Mouse (Mus musculus) lung, postnatal 0 days (tissue): Measurements from ENCODE around the gene Lrp10. TPM values are rescaled to one million over a fixed set of nuclear protein-coding genes. Genes with fewer than 3 reads are reported as not detected.

ENCODE experiments used
- ATAC-seq: fragments of 200-750 bp; cut with Nextera tagmentation; 2 replicates; pipeline ENCODE4 v1.8.0; 2017; ENCODE audit warnings: moderate library complexity
- DNase-seq: peaks from one replicate; pipeline ENCODE4 v3.0.0-alpha.2; 2016; ENCODE audit warnings: low spot score
- H3K27ac ChIP-seq: fragments of 300-500 bp; sonication (generic); 2 replicates; pipeline ENCODE4 v1.5.1; 2014; ENCODE audit warnings: antibody characterized with exemption, mild to moderate bottlenecking, low read length, mixed read lengths
- H3K27me3 ChIP-seq: fragments of 300-500 bp; sonication (generic); replicated peaks from 2 replicates; pipeline ENCODE4 v1.6.1; 2014; ENCODE audit warnings: low read length, mixed read lengths; ENCODE audit not compliant: insufficient read depth
- H3K36me3 ChIP-seq: fragments of 300-500 bp; sonication (generic); 2 replicates; pipeline ENCODE4 v1.6.1; 2014; ENCODE audit warnings: low read length, mixed read lengths; ENCODE audit not compliant: insufficient read depth
- H3K4me1 ChIP-seq: fragments of 300-500 bp; sonication (generic); 2 replicates; pipeline ENCODE4 v1.6.1; 2014; ENCODE audit warnings: antibody characterized with exemption, low read depth, low read length, mixed read lengths; ENCODE audit not compliant: insufficient read depth
- H3K4me2 ChIP-seq: fragments of 300-500 bp; sonication (generic); replicated peaks from 2 replicates; pipeline ENCODE4 v1.6.1; 2014; ENCODE audit warnings: low read depth, mild to moderate bottlenecking, low read length, moderate library complexity, mixed read lengths
- H3K4me3 ChIP-seq: fragments of 300-500 bp; sonication (generic); 2 replicates; pipeline ENCODE4 v1.5.1; 2014; ENCODE audit warnings: low read depth, low read length
- H3K9ac ChIP-seq: fragments of 300-500 bp; sonication (generic); replicated peaks from 2 replicates; pipeline ENCODE4 v1.6.1; 2014; ENCODE audit warnings: low read depth, mild to moderate bottlenecking
- H3K9me3 ChIP-seq: fragments of 300-500 bp; sonication (generic); 2 replicates; pipeline ENCODE4 v1.6.1; 2016; ENCODE audit warnings: low read length, mixed read lengths
- CTCF ChIP-seq: IDR thresholded peaks from 2 replicates; pipeline ENCODE4 v1.5.1; 2016; ENCODE audit warnings: antibody characterized with exemption, mild to moderate bottlenecking
- EP300 ChIP-seq: IDR thresholded peaks from 2 replicates; pipeline ENCODE4 v1.6.1; 2016; ENCODE audit warnings: antibody characterized with exemption, mild to moderate bottlenecking, control low read depth
- WGBS: fragments of 180-500 bp; shearing (Covaris S2); extraction: QIAGEN DNeasy Blood & Tissue Kit; methylation state at CpG from one replicate; pipeline ENCODE4 v1.1.7; 2014; 5-methylcytosine and 5-hydroxymethylcytosine counted together
- polyA plus RNA-seq: library from polyadenylated mRNA; unstranded; fragments of >200 nt; fragmentation: Nextera tagmentation; extraction: Ambion mirVana; gene quantifications from 2 replicates; pipeline ENCODE4 v1.2.1, GENCODE M21; 2015

Gene Lrp10
- polyA plus RNA-seq, 1 experiment from 2014 or later = 96.5 TPM

GRCm38 (mm10) chr14:54464293-54465005, 512 bp downstream of the Lrp10 start:
- Histone ChIP-seq H3K27ac (peak overlapping the region; percentile 94), H3K9ac (peak overlapping the region; percentile 58), H3K36me3 (peaks cover 30% of the 10 kb centered on the region), H3K27me3 (no peaks in the 10 kb centered on the region), H3K4me3 (peak overlapping the region; percentile 78), H3K4me2 (peak overlapping the region; percentile 83), H3K9me3 (no peaks in the 10 kb centered on the region), H3K4me1 (peaks cover 8% of the 10 kb centered on the region; the same call in 1 of the 2 replicates)
- peak; percentile 86 for ATAC-seq
- WGBS = 4% methylated on average over 28 of the region's 57 CpGs
- DNase-seq = peak; percentile 91
- TF ChIP-seq CTCF (peak; percentile 81), EP300 (no peak)

DNA sequence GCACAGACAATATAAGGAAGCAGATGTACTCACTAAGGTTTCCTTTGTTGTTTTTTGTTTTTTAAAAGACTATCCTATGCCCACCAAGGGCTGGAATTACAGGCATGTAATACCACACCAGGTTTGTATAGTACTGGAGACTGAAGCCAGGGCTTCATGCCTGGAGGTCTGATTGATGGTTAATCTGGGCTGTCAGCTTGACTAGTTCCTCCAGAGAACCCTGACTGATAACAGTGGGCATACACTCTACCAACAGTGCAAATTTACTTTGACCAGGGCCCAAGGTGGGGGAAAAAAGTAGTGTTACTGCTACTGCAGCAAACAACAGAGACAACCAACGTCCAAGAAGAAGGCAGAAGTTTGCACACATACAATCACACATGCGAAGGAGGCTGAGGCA, 7.5 kb downstream of the Lrp10 start:
- WGBS = 96% methylated on average over 2 of the region's 2 CpGs
- TF ChIP-seq CTCF (no peak), EP300 (peak; percentile 11; the same call in 1 of the 2 replicates)
- H3K27ac ChIP-seq = no peak overlapping the region
- H3K4me2 ChIP-seq = no peak overlapping the region
- ATAC-seq (peak; percentile 38), DNase-seq (no peak)
- no peak overlapping the region for H3K9ac ChIP-seq
- H3K36me3 ChIP-seq = peaks cover 41% of the 10 kb centered on the region
- no peaks in the 10 kb centered on the region for H3K27me3 ChIP-seq
- no peaks in the 10 kb centered on the region for H3K9me3 ChIP-seq
- no peak overlapping the region for H3K4me3 ChIP-seq
- H3K4me1 ChIP-seq = peaks cover 3% of the 10 kb centered on the region; the same call in 1 of the 2 replicates

- peaks cover 6% of the 10 kb centered on the region; the same call in 1 of the 2 replicates for H3K4me1 ChIP-seq
- peaks cover 30% of the 10 kb centered on the region for H3K36me3 ChIP-seq
- TF ChIP-seq CTCF (no peak), EP300 (no peak)
- no peak for DNase-seq
- no peaks in the 10 kb centered on the region for H3K27me3 ChIP-seq
- H3K27ac ChIP-seq = no peak overlapping the region
- 51% methylated on average over 5 of the region's 5 CpGs for WGBS
- no peak for ATAC-seq
- H3K9me3 ChIP-seq = no peaks in the 10 kb centered on the region
- no peak overlapping the region for H3K4me3 ChIP-seq
- H3K9ac ChIP-seq = no peak overlapping the region
- no peak overlapping the region for H3K4me2 ChIP-seq
These were observed 8.7 kb downstream of the Lrp10 start for GRCm38 (mm10) chr14:54472671-54473070.

DNA sequence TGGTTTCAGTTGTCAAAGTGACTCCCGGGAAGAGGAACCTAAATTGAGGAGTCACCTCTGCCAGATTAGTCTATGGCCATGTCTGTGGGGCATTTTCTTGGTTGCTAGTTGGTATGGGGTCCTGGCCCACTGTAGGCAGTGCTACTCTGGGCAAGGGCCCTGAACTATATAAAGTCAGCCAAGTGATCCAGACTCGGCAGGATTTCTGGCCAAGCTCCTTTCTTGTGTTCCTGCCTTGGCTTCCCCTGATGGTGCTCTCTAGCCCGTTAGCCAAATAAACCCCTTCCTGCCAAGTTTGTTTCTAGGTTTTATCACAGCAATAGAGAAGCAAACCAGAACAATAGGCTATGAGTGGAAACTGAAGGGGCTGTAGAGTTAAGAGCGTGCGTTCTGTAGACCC, 10.8 kb downstream of the Lrp10 start:
- DNase-seq = no peak
- Histone ChIP-seq H3K9ac (no peak overlapping the region), H3K4me3 (no peak overlapping the region), H3K9me3 (no peaks in the 10 kb centered on the region), H3K27ac (no peak overlapping the region), H3K4me1 (peaks cover 11% of the 10 kb centered on the region; the same call in 1 of the 2 replicates), H3K36me3 (peaks cover 9% of the 10 kb centered on the region), H3K27me3 (no peaks in the 10 kb centered on the region), H3K4me2 (no peak overlapping the region)
- no peak for ATAC-seq
- 50% methylated on average over 5 of the region's 5 CpGs for WGBS
- no peak for TF ChIP-seq EP300
- TF ChIP-seq CTCF = no peak

GRCm38 (mm10) chr14:54475941-54476844, 12.3 kb downstream of the Lrp10 start, which contains the start of gene Rem2:
Gene Rem2 (plus strand): TSS chr14:54476100.
- Histone ChIP-seq H3K9me3 (no peaks in the 10 kb centered on the region), H3K4me1 (peaks cover 11% of the 10 kb centered on the region; the same call in 1 of the 2 replicates), H3K4me2 (peak within 1 kb of the TSS; percentile 72), H3K36me3 (no peaks in the 10 kb centered on the region), H3K4me3 (peak within 1 kb of the TSS; percentile 37), H3K27me3 (no peaks in the 10 kb centered on the region), H3K27ac (no peak within 1 kb of the TSS), H3K9ac (0 out of 2 replicates have a peak within 1 kb of the TSS, but pooled peaks have one; percentile 26)
- ATAC-seq = peak; percentile 85
- peak; percentile 88 for DNase-seq
- no peak for TF ChIP-seq EP300
- TF ChIP-seq CTCF = no peak
- WGBS = 4% methylated on average over 23 of the region's 23 CpGs
